Mouse (Mus musculus): ENCODE results near the gene Msh4.

GRCm38 (mm10) chr3:153831014-153831872, 74.7 kb downstream of the Msh4 start:
- TF ChIP-seq CTCF (conservative IDR thresholded peaks at IDR 0.05 in 1 of 2, IDR thresholded peaks at IDR 0.05 in 1 of 2; ENCODE audit: low read depth in 2 of 2, low read length in 2 of 2) = peak; percentile 73 to 82
- TF ChIP-seq SMC3 (IDR thresholded peaks at IDR 0.05; ENCODE audit: low read depth, low read length) = peak; percentile 64
- no peak for TF ChIP-seq POLR2A (IDR thresholded peaks at IDR 0.05; ENCODE audit: low read depth, low read length)
- no peak for TF ChIP-seq USF1 (IDR thresholded peaks at IDR 0.05; ENCODE audit: low read depth, low read length)
- TF ChIP-seq KAT2A (IDR thresholded peaks at IDR 0.05; ENCODE audit: insufficient replicate concordance, low read length) = no peak
- no peak for TF ChIP-seq EP300 (IDR thresholded peaks at IDR 0.05; ENCODE audit: low read length)
- 0 out of 2 replicates have a peak, but pooled peaks have one; percentile 26 for TF ChIP-seq ELF1 (IDR thresholded peaks at IDR 0.05; ENCODE audit: low read depth, low read length)
